In the genomic region with DNA sequence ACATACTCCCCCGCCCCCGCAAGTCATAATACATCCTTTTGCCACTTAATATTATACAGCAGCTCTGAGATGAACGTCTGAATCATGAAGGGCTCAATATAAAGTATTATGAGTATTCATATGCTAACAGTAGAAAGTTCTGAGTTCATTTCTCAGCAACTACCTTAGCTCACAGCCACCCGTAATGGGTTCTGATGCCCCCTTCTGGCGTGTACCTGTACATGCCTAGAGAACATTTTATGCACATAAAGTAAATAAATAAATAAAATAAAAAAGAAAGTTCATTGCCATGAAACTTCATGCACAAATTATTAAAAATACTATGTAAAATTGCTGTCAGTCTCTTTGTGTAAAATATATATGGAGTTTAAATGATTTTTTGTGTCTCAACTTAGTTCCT, we compare ENCODE assay signal across 15 mouse cellular contexts. TPM values are rescaled to one million over a fixed set of nuclear protein-coding genes. Genes with fewer than 3 reads are reported as not detected.
A peak's percentile ranks its signal among the peaks of the same experiment; 100 is the strongest.
DNase-seq lines count a peak whose midpoint lies in the region; TF ChIP-seq lines count a peak whose summit lies in the region.
"Had no signal": no experiment of that assay in that cellular context is flagged by ENCODE, and none has a peak within 500 bp of the region (broad histone marks: within the 10 kb centered on the region; RNA-seq: fewer than 3 reads in every experiment).

No protein-coding gene starts in this region.

- H3K4me1 ChIP-seq in E14TG2a.4 (replicated peaks; ENCODE audit: low read depth, low read length) = peaks cover 29% of the 10 kb centered on the region

- H3K27ac ChIP-seq in layer of hippocampus, adult 2 months = no peak overlapping the region
- H3K27ac ChIP-seq: forebrain, embryonic 15.5 days; macrophage had no signal

- H3K4me3 ChIP-seq in layer of hippocampus, adult 2 months = no peak overlapping the region
- no peak overlapping the region for H3K4me3 ChIP-seq in E14TG2a.4 (replicated peaks; ENCODE audit: low read length)
- H3K4me3 ChIP-seq: forebrain, embryonic 15.5 days; myocyte had no signal

- peak; percentile 62 for TF ChIP-seq CTCF in layer of hippocampus, adult 2 months (conservative IDR thresholded peaks at IDR 0.05)
- peak; percentile 40 for TF ChIP-seq CTCF in E14TG2a.4 (conservative IDR thresholded peaks at IDR 0.05; ENCODE audit: low read length)

- no peaks in the 10 kb centered on the region for H3K9me3 ChIP-seq in E14TG2a.4 (ENCODE audit: low read length)
- H3K9me3 ChIP-seq: forebrain, embryonic 15.5 days had no signal

- peaks cover 1% of the 10 kb centered on the region for H3K36me3 ChIP-seq in E14TG2a.4 (ENCODE audit: insufficient read depth, low read length)

- no peaks in the 10 kb centered on the region for H3K27me3 ChIP-seq in E14TG2a.4 (ENCODE audit: insufficient read depth, low read length)
- H3K27me3 ChIP-seq: forebrain, embryonic 15.5 days had no signal

- DNase-seq in layer of hippocampus, adult 2 months (ENCODE audit: low spot score in 2 of 2) = no peak
- DNase-seq in layer of hippocampus, postnatal 25 days (ENCODE audit: extremely low spot score in 1 of 2, low spot score in 1 of 2) = no peak
- peak; percentile 58 to 68 for DNase-seq in B cell, adult 2 months
- peak; percentile 6 for DNase-seq in lung, postnatal 14 days
- no peak for DNase-seq in urinary bladder, postnatal 10 days (ENCODE audit: low spot score)
- no peak for DNase-seq in right cerebral cortex, postnatal 36 days (ENCODE audit: low spot score in 2 of 2)
- no peak for DNase-seq in MN1 (ENCODE audit: low spot score)
- DNase-seq: cerebellum, adult 11 months; heart, adult 18-20 months; left cerebral cortex, postnatal 4 days had no signal

RNA-seq across cellular contexts. Expression of a gene that starts 2.4 kb away (rescaled TPM):
- total RNA-seq in layer of hippocampus, adult 2 months (2021) = 10 to 100 TPM; 67.6 to 75.6 TPM
- total RNA-seq in layer of hippocampus, postnatal 25 days (2021) = 10 to 100 TPM; 64.7 to 65.0 TPM

RNA-seq across cellular contexts. Expression of a gene that starts 2.5 kb away (rescaled TPM):
- total RNA-seq in layer of hippocampus, adult 2 months (2021) = 1 to 10 TPM; 1.7 to 3.4 TPM
- total RNA-seq in layer of hippocampus, postnatal 25 days (2021) = 1 to 10 TPM; 1.0 to 1.2 TPM
- total RNA-seq: hematopoietic stem cell, adult 5-6 weeks had no signal

RNA-seq across cellular contexts. Expression of a gene that starts 49.1 kb away (rescaled TPM):
- 10 to 100 TPM; 41.1 to 46.2 TPM for total RNA-seq in layer of hippocampus, adult 2 months (2021)
- 10 to 100 TPM; 35.8 to 37.6 TPM for total RNA-seq in layer of hippocampus, postnatal 25 days (2021)

RNA-seq across cellular contexts. Expression of a gene that starts 57.5 kb away (rescaled TPM):
- total RNA-seq in layer of hippocampus, adult 2 months (2021) = 1 to 10 TPM; 3.6 to 4.4 TPM
- 1 to 10 TPM; 4.0 to 4.4 TPM for total RNA-seq in layer of hippocampus, postnatal 25 days (2021)

Comparison
In these comparisons a context has a peak if more than half of its experiments do, and no peak if none do; other contexts are left out.
1. DNase-seq: peak in B cell, adult 2 months (2 of 2) and lung, postnatal 14 days (single experiment); none in layer of hippocampus, adult 2 months (0 of 2), layer of hippocampus, postnatal 25 days (0 of 2), urinary bladder, postnatal 10 days (single experiment), right cerebral cortex, postnatal 36 days (0 of 2) and MN1 (single experiment).